Mouse (Mus musculus) spleen, adult 2 months (tissue): ENCODE data around the gene Pecam1. TPM values are rescaled to one million over a fixed set of nuclear protein-coding genes. Genes with fewer than 3 reads are reported as not detected.
A peak's percentile ranks its signal among the peaks of the same experiment; 100 is the strongest.
"Not testable (repeated sequence)": the region's sequence is repeated elsewhere in the genome, so short reads cannot be mapped to it uniquely, and the experiment has no call there.

ENCODE experiments used
- DNase-seq, 2 experiments: peaks; one replicate each; pipeline versions ENCODE4 v3.0.0 to v3.0.0-alpha.2; 2012 to 2021; ENCODE audit warnings: low spot score in 2 of 2, low read depth in 1 of 2
- H3K27ac ChIP-seq: fragments of 200-500 bp; 2 replicates; pipeline ENCODE4 v1.5.1; 2012; ENCODE audit warnings: low read length, inconsistent platforms; ENCODE audit not compliant: insufficient read depth
- H3K27me3 ChIP-seq: fragments of 200-500 bp; 2 replicates; pipeline ENCODE4 v1.6.1; 2012; ENCODE audit warnings: mild to moderate bottlenecking, moderate library complexity, low read length, inconsistent platforms; ENCODE audit not compliant: control insufficient read depth, insufficient read depth
- H3K36me3 ChIP-seq: fragments of 200-500 bp; 2 replicates; pipeline ENCODE4 v1.6.1; 2012; ENCODE audit warnings: mild to moderate bottlenecking, low read length, inconsistent platforms; ENCODE audit not compliant: control insufficient read depth, insufficient read depth
- H3K4me1 ChIP-seq: fragments of 200-500 bp; 2 replicates; pipeline ENCODE4 v1.6.1; 2011; ENCODE audit warnings: inconsistent platforms; ENCODE audit not compliant: control insufficient read depth, insufficient read depth, insufficient read length
- H3K4me3 ChIP-seq: fragments of 200-500 bp; 2 replicates; pipeline ENCODE4 v1.5.1; 2011; ENCODE audit warnings: mild to moderate bottlenecking, inconsistent platforms; ENCODE audit not compliant: insufficient read depth, insufficient read length; ENCODE audit errors: extremely low read depth
- CTCF ChIP-seq: fragments of 200-500 bp; IDR thresholded peaks from 2 replicates; pipeline ENCODE4 v1.5.1; 2011; ENCODE audit warnings: mild to moderate bottlenecking, inconsistent platforms; ENCODE audit not compliant: insufficient read depth, insufficient read length, insufficient replicate concordance; ENCODE audit errors: extremely low read depth
- POLR2A ChIP-seq: fragments of 200-500 bp; IDR thresholded peaks from 2 replicates; pipeline ENCODE4 v1.6.1; 2011; ENCODE audit warnings: low read depth, low read length, inconsistent platforms
- WGBS: fragments of 180-500 bp; shearing (Covaris S2); methylation state at CpG from one replicate; pipeline ENCODE4 v1.1.7; 2018; 5-methylcytosine and 5-hydroxymethylcytosine counted together
- polyA plus RNA-seq: library from polyadenylated mRNA; depleted of rRNA; stranded (reverse); fragments of >200 nt; gene quantifications from 2 replicates; pipeline ENCODE4 v1.2.3, GENCODE M21; 2012

The Pecam1 gene
- polyA plus RNA-seq, 1 experiment: 43.5 TPM

- no peak for DNase-seq
- Histone ChIP-seq H3K36me3 (no peaks in the 10 kb centered on the region), H3K27ac (no peak overlapping the region), H3K4me3 (no peak overlapping the region), H3K4me1 (peaks cover 16% of the 10 kb centered on the region), H3K27me3 (no peaks in the 10 kb centered on the region)
- TF ChIP-seq CTCF (no peak), POLR2A (no peak)
- WGBS: 91% methylated on average over 5 of the region's 5 CpGs
Observed at GRCm38 (mm10) chr11:106755583-106755982, 5.2 kb upstream of the Pecam1 start.

GRCm38 (mm10) chr11:106753314-106753713 lies 2.9 kb upstream of the Pecam1 start:
- TF ChIP-seq CTCF (no peak), POLR2A (no peak)
- H3K36me3 ChIP-seq: no peaks in the 10 kb centered on the region
- no peak for DNase-seq
- H3K4me3 ChIP-seq: no peak overlapping the region
- H3K27ac ChIP-seq: no peak overlapping the region; the same call in 1 of the 2 replicates
- WGBS: 80% methylated on average over 6 of the region's 6 CpGs
- no peaks in the 10 kb centered on the region for H3K27me3 ChIP-seq
- peaks cover 6% of the 10 kb centered on the region; the same call in 1 of the 2 replicates for H3K4me1 ChIP-seq

- TF ChIP-seq POLR2A (peak; percentile 86), CTCF (no peak)
- peak; percentile 49 to 77 for DNase-seq
- Histone ChIP-seq H3K27ac (peak overlapping the region; percentile 99), H3K27me3 (no peaks in the 10 kb centered on the region), H3K36me3 (0 out of 2 replicates have a peak, but pooled peaks cover 2% of the 10 kb centered on the region), H3K4me3 (peak overlapping the region; percentile 25; the same call in 1 of the 2 replicates), H3K4me1 (no peaks in the 10 kb centered on the region)
- WGBS: 3% methylated on average over 7 of the region's 7 CpGs
Observed at GRCm38 (mm10) chr11:106752103-106752502, 1.7 kb upstream of the Pecam1 start.

GRCm38 (mm10) chr11:106751039-106752018 lies 901 bp upstream of the Pecam1 start, which contains the start of gene Milr1:
Gene Milr1, plus strand, starts transcription at chr11:106751226.
- peak in 1 of 2 experiments; percentile 70 for DNase-seq
- 6% methylated on average over 17 of the region's 17 CpGs for WGBS
- H3K27ac ChIP-seq: peak within 1 kb of the TSS; percentile 99
- TF ChIP-seq POLR2A (no peak), CTCF (no peak)
- H3K4me3 ChIP-seq: peak within 1 kb of the TSS; percentile 63
- H3K27me3 ChIP-seq: no peaks in the 10 kb centered on the region
- no peaks in the 10 kb centered on the region for H3K4me1 ChIP-seq
- H3K36me3 ChIP-seq: 0 out of 2 replicates have a peak, but pooled peaks cover 2% of the 10 kb centered on the region

GRCm38 (mm10) chr11:106749557-106750120 lies 789 bp downstream of the Pecam1 start:
- DNase-seq, H3K36me3 ChIP-seq, H3K27me3 ChIP-seq, H3K4me1 ChIP-seq: not testable (repeated sequence)
- peak overlapping the region; percentile 63 for H3K4me3 ChIP-seq
- H3K27ac ChIP-seq: peak overlapping the region; percentile 95
- 29% methylated on average over 7 of the region's 7 CpGs for WGBS

GRCm38 (mm10) chr11:106744949-106745348 lies 5.5 kb downstream of the Pecam1 start:
- Histone ChIP-seq H3K27ac (no peak overlapping the region), H3K4me1 (peaks cover 4% of the 10 kb centered on the region; the same call in 1 of the 2 replicates), H3K36me3 (peaks cover 7% of the 10 kb centered on the region), H3K27me3 (no peaks in the 10 kb centered on the region), H3K4me3 (no peak overlapping the region)
- no peak for DNase-seq
- TF ChIP-seq CTCF (no peak), POLR2A (no peak)
- WGBS: 93% methylated on average over 5 of the region's 5 CpGs
